Mouse (Mus musculus): ENCODE measurements around the gene Dpy19l1. TPM values are rescaled to one million over a fixed set of nuclear protein-coding genes. Genes with fewer than 3 reads are reported as not detected.

Dpy19l1 gene
- total and polyA plus RNA-seq, 3 experiments = 21.2 to 44.1 (median 26.3) TPM

DNA sequence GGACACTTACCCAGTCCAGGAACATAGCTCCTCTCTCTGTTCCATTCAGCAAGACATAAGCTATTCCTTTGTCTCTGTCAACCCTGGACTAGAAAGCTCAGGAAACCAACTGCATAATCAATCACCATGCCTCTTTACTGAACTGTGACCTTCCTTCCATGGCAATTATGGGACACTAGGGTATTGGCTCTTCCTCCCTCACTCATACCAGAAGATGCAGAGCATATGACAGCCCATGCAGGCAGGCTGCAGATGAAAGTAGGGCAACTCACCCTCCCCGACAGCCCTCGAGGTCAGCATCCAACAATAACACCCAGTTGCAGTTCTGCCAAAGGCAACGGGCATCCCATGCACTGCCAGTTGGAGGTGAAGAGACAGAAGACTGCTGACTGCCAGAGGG lies 123.6 kb downstream of the Dpy19l1 start:
- no peak for DNase-seq (ENCODE audit: extremely low read depth)
- dilution Hi-C loops (cut with MboI; ENCODE audit: extremely low pct_ligation_motif_present, extremely low pct_unique_long_range_greater_than_20kb, low sequenced_read_pairs) = no loop called here
- Histone ChIP-seq H3K4me2 (ENCODE audit: insufficient read depth, low read depth, poor library complexity, severe bottlenecking) (no peak overlapping the region), H3K27me3 (replicated peaks) (no peaks in the 10 kb centered on the region), H3K36me3 (replicated peaks in 1 of 2; ENCODE audit: control insufficient read depth in 1 of 2, insufficient read depth in 1 of 2, low read length in 1 of 2) (no peaks in the 10 kb centered on the region), H3K27ac (ENCODE audit: insufficient read depth, low read depth) (no peak overlapping the region), H3K4me3 (replicated peaks in 1 of 3; ENCODE audit: low read depth in 2 of 3, low read length in 2 of 3, poor library complexity in 1 of 3) (no peak overlapping the region), H3K9ac (ENCODE audit: insufficient read depth, low read depth) (no peak overlapping the region), H3K79me2 (replicated peaks; ENCODE audit: control insufficient read depth, extremely low read depth, insufficient read depth, poor library complexity, severe bottlenecking) (no peaks in the 10 kb centered on the region), H3K4me1 (ENCODE audit: control insufficient read depth in 1 of 2, insufficient read depth in 2 of 2) (no peaks in the 10 kb centered on the region; a peak in 1 of 4 replicates), H3K9me3 (replicated peaks; ENCODE audit: low read length) (no peaks in the 10 kb centered on the region)
- in situ Hi-C loops (cut with MboI; ENCODE audit: low pct_ligation_motif_present, low pct_unique_long_range_greater_than_20kb, low sequenced_read_pairs) = no loop called here
- TF ChIP-seq IRF4 (IDR thresholded peaks at IDR 0.05; ENCODE audit: low read depth, low read length) = no peak

- Histone ChIP-seq H3K36me3 (replicated peaks in 1 of 2; ENCODE audit: control insufficient read depth in 1 of 2, insufficient read depth in 1 of 2, low read length in 1 of 2) (no peaks in the 10 kb centered on the region), H3K27ac (ENCODE audit: insufficient read depth, low read depth) (no peak overlapping the region), H3K4me1 (ENCODE audit: control insufficient read depth in 1 of 2, insufficient read depth in 2 of 2) (no peaks in the 10 kb centered on the region; a peak in 1 of 4 replicates), H3K9me3 (replicated peaks; ENCODE audit: low read length) (no peaks in the 10 kb centered on the region), H3K79me2 (replicated peaks; ENCODE audit: control insufficient read depth, extremely low read depth, insufficient read depth, poor library complexity, severe bottlenecking) (no peaks in the 10 kb centered on the region), H3K4me3 (replicated peaks in 1 of 3; ENCODE audit: low read depth in 2 of 3, low read length in 2 of 3, poor library complexity in 1 of 3) (no peak overlapping the region), H3K9ac (ENCODE audit: insufficient read depth, low read depth) (no peak overlapping the region), H3K4me2 (ENCODE audit: insufficient read depth, low read depth, poor library complexity, severe bottlenecking) (no peak overlapping the region), H3K27me3 (replicated peaks) (no peaks in the 10 kb centered on the region)
- no peak for TF ChIP-seq CHD1 (IDR thresholded peaks at IDR 0.05; ENCODE audit: low read depth, low read length)
- TF ChIP-seq IRF4 (IDR thresholded peaks at IDR 0.05; ENCODE audit: low read depth, low read length) = no peak
- TF ChIP-seq MYC (IDR thresholded peaks at IDR 0.05; ENCODE audit: low read depth, low read length) = no peak
- no peak for TF ChIP-seq MEF2A (IDR thresholded peaks at IDR 0.05; ENCODE audit: borderline replicate concordance, low read depth, low read length)
- TF ChIP-seq USF2 (conservative IDR thresholded peaks at IDR 0.05; ENCODE audit: low read depth, low read length) = no peak
- no peak for TF ChIP-seq E2F4 (IDR thresholded peaks at IDR 0.05; ENCODE audit: insufficient replicate concordance, low read depth, low read length)
- TF ChIP-seq HCFC1 (IDR thresholded peaks at IDR 0.05; ENCODE audit: low read depth, low read length) = no peak
- in situ Hi-C loops (cut with MboI; ENCODE audit: low pct_ligation_motif_present, low pct_unique_long_range_greater_than_20kb, low sequenced_read_pairs) (no loop called here), dilution Hi-C loops (cut with MboI; ENCODE audit: extremely low pct_ligation_motif_present, extremely low pct_unique_long_range_greater_than_20kb, low sequenced_read_pairs) (no loop called here)
- no peak for DNase-seq (ENCODE audit: extremely low read depth)
These were observed 124.1 kb downstream of the Dpy19l1 start for GRCm38 (mm10) chr9:24378848-24379247.

Other genes starting within 250 kb of the Dpy19l1 start
- gene Cypt4, start 122.1 kb upstream of the Dpy19l1 start, total RNA-seq (2012; rRNA removed) = not detected in 2 replicates
- gene Cypt4, start 122.1 kb upstream of the Dpy19l1 start, total RNA-seq (2014; rRNA removed) = not detected in 2 replicates
- gene Cypt4, start 122.1 kb upstream of the Dpy19l1 start, polyA plus RNA-seq (2012; ENCODE audit: insufficient read length, low read depth) = not detected in 2 replicates
- not detected in 2 replicates for gene Dpy19l2, start 193.2 kb upstream of the Dpy19l1 start, total RNA-seq (2012; rRNA removed)
- gene Dpy19l2, start 193.2 kb upstream of the Dpy19l1 start, total RNA-seq (2014; rRNA removed) = not detected in 2 replicates
- gene Dpy19l2, start 193.2 kb upstream of the Dpy19l1 start, polyA plus RNA-seq (2012; ENCODE audit: insufficient read length, low read depth) = not detected in 2 replicates